Mouse (Mus musculus) cortical plate, adult 2 months (tissue): ENCODE data around the gene Poc1b.

Experiments
- CTCF ChIP-seq: fragments of 200-500 bp; IDR thresholded peaks from 2 replicates; pipeline ENCODE4 v1.5.1; 2011; ENCODE audit warnings: mild to moderate bottlenecking, control low read depth, low read length; ENCODE audit not compliant: insufficient read depth; ENCODE audit errors: extremely low read depth
- POLR2A ChIP-seq: fragments of 200-500 bp; IDR thresholded peaks from 2 replicates; pipeline ENCODE4 v1.6.1; 2011; ENCODE audit warnings: mild to moderate bottlenecking, low read length, control low read depth; ENCODE audit not compliant: insufficient read depth; ENCODE audit errors: extremely low read depth

GRCm38 (mm10) chr10:99246797-99247508 lies 140.1 kb downstream of the Poc1b start:
- TF ChIP-seq POLR2A (no peak), CTCF (no peak)
